11 mouse cellular contexts compared by ENCODE assay signal in the genomic region with DNA sequence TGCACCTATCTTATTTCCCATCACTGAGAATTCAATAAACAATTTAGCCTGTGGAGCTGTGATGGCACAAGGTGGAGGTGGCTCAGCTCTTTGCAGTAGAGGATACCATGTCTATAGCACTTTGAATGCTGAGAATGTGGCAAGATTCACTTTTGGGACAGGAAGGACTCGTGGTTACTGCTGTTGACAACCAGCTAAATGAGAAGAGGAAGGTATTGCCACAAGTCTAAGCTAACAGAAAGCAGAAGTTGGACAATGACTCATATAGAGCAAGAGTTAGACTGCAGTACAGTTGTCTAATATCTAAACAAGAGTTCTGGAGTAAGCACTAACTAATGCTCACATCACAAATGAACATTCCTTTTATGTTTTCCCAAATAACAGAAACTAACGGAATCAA.
DNase-seq lines count a peak whose midpoint lies in the region; ATAC-seq lines count a peak whose summit lies in the region.
"Had no signal": no experiment of that assay in that cellular context is flagged by ENCODE, and none has a peak within 500 bp of the region (broad histone marks: within the 10 kb centered on the region; RNA-seq: fewer than 3 reads in every experiment).

No protein-coding gene starts in this region.

- DNase-seq in 3T3-L1 (ENCODE audit: low read depth, low spot score): peak; percentile 63
- peak; percentile 66 to 74 for DNase-seq in B cell, adult 2 months
- DNase-seq in adipocyte (ENCODE audit: low spot score): peak; percentile 27
- no peak for DNase-seq in embryo, embryonic 10.5 days (ENCODE audit: low spot score)
- DNase-seq in layer of hippocampus, postnatal 36 days: no peak
- DNase-seq: kidney, postnatal 4 days; lung, embryonic 14.5 days had no signal

- peak; percentile 73 for ATAC-seq in megakaryocyte, adult 5-6 weeks (ENCODE audit: poor library complexity, severe bottlenecking)
- no peak for ATAC-seq in kidney, embryonic 16.5 days (ENCODE audit: low FRiP score, low TSS enrichment)
- ATAC-seq: midbrain, embryonic 16.5 days had no signal

- H3K36me3 ChIP-seq in kidney, embryonic 16.5 days (ENCODE audit: insufficient read depth, low read length): no peaks in the 10 kb centered on the region
- H3K36me3 ChIP-seq: heart, embryonic 15.5 days had no signal

- H3K27ac ChIP-seq in kidney, embryonic 16.5 days (ENCODE audit: low read length): no peak overlapping the region
- H3K27ac ChIP-seq: heart, embryonic 15.5 days had no signal

- no peak overlapping the region for H3K4me2 ChIP-seq in kidney, embryonic 16.5 days (replicated peaks; ENCODE audit: low read depth, low read length)
- H3K4me2 ChIP-seq: heart, embryonic 15.5 days; lung, embryonic 14.5 days had no signal

- H3K27me3 ChIP-seq in kidney, embryonic 16.5 days (ENCODE audit: insufficient read depth, low read length): no peaks in the 10 kb centered on the region
- H3K27me3 ChIP-seq: heart, embryonic 15.5 days had no signal

- WGBS in kidney, embryonic 16.5 days: 80% methylated on average over 2 of the region's 2 CpGs

- H3K9me3 ChIP-seq in kidney, embryonic 16.5 days (ENCODE audit: low read length): no peaks in the 10 kb centered on the region
- H3K9me3 ChIP-seq: heart, embryonic 15.5 days had no signal

- no peak overlapping the region for H3K4me3 ChIP-seq in kidney, embryonic 16.5 days (ENCODE audit: low read length)
- H3K4me3 ChIP-seq: heart, embryonic 15.5 days had no signal

- H3K4me1 ChIP-seq in kidney, embryonic 16.5 days (ENCODE audit: insufficient read depth, low read length): peaks cover 18% of the 10 kb centered on the region

- no peak overlapping the region for H3K9ac ChIP-seq in kidney, embryonic 16.5 days (replicated peaks; ENCODE audit: low read length)
- H3K9ac ChIP-seq: heart, embryonic 15.5 days; lung, embryonic 14.5 days had no signal

Comparison
In these comparisons a context has a peak if more than half of its experiments do, and no peak if none do; other contexts are left out.
1. DNase-seq: peak in 3T3-L1 (single experiment), B cell, adult 2 months (2 of 2) and adipocyte (single experiment); none in embryo, embryonic 10.5 days (single experiment) and layer of hippocampus, postnatal 36 days (0 of 2).